Mouse (Mus musculus): Measurements from ENCODE around the gene Tdrd7. TPM values are rescaled to one million over a fixed set of nuclear protein-coding genes. Genes with fewer than 3 reads are reported as not detected.

The Tdrd7 gene
- polyA plus RNA-seq, 1 experiment, result 19.1 TPM

GRCm38 (mm10) chr4:45971806-45972447 is 6.8 kb downstream of the Tdrd7 start:
- TF ChIP-seq POLR2A (IDR thresholded peaks at IDR 0.05; ENCODE audit: borderline replicate concordance, extremely low read depth, low read depth, low read length) (0 out of 2 replicates have a peak, but pooled peaks have one; percentile 38), CTCF (IDR thresholded peaks at IDR 0.05; ENCODE audit: insufficient read depth, low read length) (peak; percentile 70)
- Histone ChIP-seq H3K4me1 (ENCODE audit: control insufficient read depth, insufficient read depth, low read length) (peaks cover 8% of the 10 kb centered on the region), H3K4me3 (replicated peaks; ENCODE audit: extremely low read depth, low read depth, low read length) (peak overlapping the region; percentile 79)
- DNase-seq, result peak; percentile 100
- WGBS, result 1% methylated on average over 51 of the region's 51 CpGs

- WGBS, result under 1% methylated on average over 51 of the region's 53 CpGs
- TF ChIP-seq CTCF (IDR thresholded peaks at IDR 0.05; ENCODE audit: insufficient read depth, low read length), result no peak
- TF ChIP-seq POLR2A (IDR thresholded peaks at IDR 0.05; ENCODE audit: borderline replicate concordance, extremely low read depth, low read depth, low read length), result no peak
- Histone ChIP-seq H3K4me1 (ENCODE audit: control insufficient read depth, insufficient read depth, low read length) (peaks cover 6% of the 10 kb centered on the region; the same call in 1 of the 2 replicates), H3K4me3 (replicated peaks; ENCODE audit: extremely low read depth, low read depth, low read length) (peak overlapping the region; percentile 79)
- DNase-seq, result no peak
Observed at GRCm38 (mm10) chr4:45972448-45972854, 7.3 kb downstream of the Tdrd7 start.

GRCm38 (mm10) chr4:45972951-45973350 is 7.8 kb downstream of the Tdrd7 start:
- WGBS, result 31% methylated on average over 9 of the region's 9 CpGs
- peaks cover 6% of the 10 kb centered on the region; the same call in 1 of the 2 replicates for H3K4me1 ChIP-seq (ENCODE audit: control insufficient read depth, insufficient read depth, low read length)
- TF ChIP-seq CTCF (IDR thresholded peaks at IDR 0.05; ENCODE audit: insufficient read depth, low read length) (no peak), POLR2A (IDR thresholded peaks at IDR 0.05; ENCODE audit: borderline replicate concordance, extremely low read depth, low read depth, low read length) (no peak)
- peak overlapping the region; percentile 79 for H3K4me3 ChIP-seq (replicated peaks; ENCODE audit: extremely low read depth, low read depth, low read length)
- no peak for DNase-seq

GRCm38 (mm10) chr4:45976931-45977667 is 12.0 kb downstream of the Tdrd7 start:
- no peak overlapping the region for H3K4me3 ChIP-seq (replicated peaks; ENCODE audit: extremely low read depth, low read depth, low read length)
- peaks cover 12% of the 10 kb centered on the region for H3K4me1 ChIP-seq (ENCODE audit: control insufficient read depth, insufficient read depth, low read length)
- 77% methylated on average over 6 of the region's 6 CpGs for WGBS
- no peak for DNase-seq
- no peak for TF ChIP-seq CTCF (IDR thresholded peaks at IDR 0.05; ENCODE audit: insufficient read depth, low read length)
- TF ChIP-seq POLR2A (IDR thresholded peaks at IDR 0.05; ENCODE audit: borderline replicate concordance, extremely low read depth, low read depth, low read length), result no peak

- Histone ChIP-seq H3K4me1 (ENCODE audit: control insufficient read depth, insufficient read depth, low read length) (peaks cover 6% of the 10 kb centered on the region), H3K4me3 (replicated peaks; ENCODE audit: extremely low read depth, low read depth, low read length) (no peak overlapping the region)
- no peak for DNase-seq
- no peak for TF ChIP-seq POLR2A (IDR thresholded peaks at IDR 0.05; ENCODE audit: borderline replicate concordance, extremely low read depth, low read depth, low read length)
- WGBS, result 57% methylated on average over 2 of the region's 2 CpGs
Observed at GRCm38 (mm10) chr4:45979916-45980315, 14.8 kb downstream of the Tdrd7 start.

GRCm38 (mm10) chr4:45981054-45981453 is 15.9 kb downstream of the Tdrd7 start:
- no peak overlapping the region for H3K4me3 ChIP-seq (replicated peaks; ENCODE audit: extremely low read depth, low read depth, low read length)
- no peak for TF ChIP-seq POLR2A (IDR thresholded peaks at IDR 0.05; ENCODE audit: borderline replicate concordance, extremely low read depth, low read depth, low read length)
- TF ChIP-seq CTCF (IDR thresholded peaks at IDR 0.05; ENCODE audit: insufficient read depth, low read length), result no peak
- no peak for DNase-seq
- peaks cover 6% of the 10 kb centered on the region for H3K4me1 ChIP-seq (ENCODE audit: control insufficient read depth, insufficient read depth, low read length)

- no peak for TF ChIP-seq CTCF (IDR thresholded peaks at IDR 0.05; ENCODE audit: insufficient read depth, low read length)
- no peak for TF ChIP-seq POLR2A (IDR thresholded peaks at IDR 0.05; ENCODE audit: borderline replicate concordance, extremely low read depth, low read depth, low read length)
- Histone ChIP-seq H3K4me3 (replicated peaks; ENCODE audit: extremely low read depth, low read depth, low read length) (no peak overlapping the region), H3K4me1 (ENCODE audit: control insufficient read depth, insufficient read depth, low read length) (peaks cover 9% of the 10 kb centered on the region)
- 35% methylated on average over 6 of the region's 6 CpGs for WGBS
- no peak for DNase-seq
Observed at GRCm38 (mm10) chr4:45990427-45991135, 25.4 kb downstream of the Tdrd7 start.

GRCm38 (mm10) chr4:45998536-45998935 is 33.4 kb downstream of the Tdrd7 start:
- no peak overlapping the region for H3K4me3 ChIP-seq (replicated peaks; ENCODE audit: extremely low read depth, low read depth, low read length)
- WGBS, result 83% methylated on average over 4 of the region's 4 CpGs
- DNase-seq, result no peak

GRCm38 (mm10) chr4:46008142-46008793 is 43.1 kb downstream of the Tdrd7 start:
- no peak for DNase-seq
- H3K4me3 ChIP-seq (replicated peaks; ENCODE audit: extremely low read depth, low read depth, low read length), result no peak overlapping the region
- TF ChIP-seq POLR2A (IDR thresholded peaks at IDR 0.05; ENCODE audit: borderline replicate concordance, extremely low read depth, low read depth, low read length) (no peak), CTCF (IDR thresholded peaks at IDR 0.05; ENCODE audit: insufficient read depth, low read length) (no peak)
- 56% methylated on average over 5 of the region's 5 CpGs for WGBS
- H3K4me1 ChIP-seq (ENCODE audit: control insufficient read depth, insufficient read depth, low read length), result 0 out of 2 replicates have a peak, but pooled peaks cover 2% of the 10 kb centered on the region

More at GRCm38 (mm10) chr4:45998536-45998935, 33.4 kb downstream of the Tdrd7 start:
- no peak for TF ChIP-seq POLR2A (IDR thresholded peaks at IDR 0.05; ENCODE audit: borderline replicate concordance, extremely low read depth, low read depth, low read length)
- no peak for TF ChIP-seq CTCF (IDR thresholded peaks at IDR 0.05; ENCODE audit: insufficient read depth, low read length)
- H3K4me1 ChIP-seq (ENCODE audit: control insufficient read depth, insufficient read depth, low read length), result no peaks in the 10 kb centered on the region

All from lung, adult 2 months (tissue).